Mouse (Mus musculus) midbrain, postnatal 0 days (tissue): ENCODE results near the gene Cdkl2. TPM values are rescaled to one million over a fixed set of nuclear protein-coding genes. Genes with fewer than 3 reads are reported as not detected.

ENCODE experiments used
- ATAC-seq: fragments of 200-750 bp; cut with Nextera tagmentation; 2 replicates; pipeline ENCODE4 v1.8.0; 2017; ENCODE audit warnings: moderate number of reproducible peaks, mild to moderate bottlenecking, moderate TSS enrichment, moderate library complexity; ENCODE audit not compliant: low FRiP score
- DNase-seq: peaks from one replicate; pipeline ENCODE4 v3.0.0-alpha.2; 2015; ENCODE audit warnings: low spot score
- H3K27ac ChIP-seq: fragments of 300-500 bp; sonication (generic); 2 replicates; pipeline ENCODE4 v1.5.1; 2014; ENCODE audit warnings: low read depth, mild to moderate bottlenecking, low read length, mixed read lengths
- H3K27me3 ChIP-seq: fragments of 300-500 bp; sonication (generic); 2 replicates; pipeline ENCODE4 v1.6.1; 2014; ENCODE audit warnings: low read length, control low read depth, mixed read lengths; ENCODE audit not compliant: insufficient read depth
- H3K36me3 ChIP-seq: fragments of 300-500 bp; sonication (generic); 2 replicates; pipeline ENCODE4 v1.6.1; 2014; ENCODE audit warnings: low read length, control low read depth, mixed read lengths; ENCODE audit not compliant: insufficient read depth
- H3K4me1 ChIP-seq: fragments of 300-500 bp; sonication (generic); 2 replicates; pipeline ENCODE4 v1.6.1; 2014; ENCODE audit warnings: mild to moderate bottlenecking, control low read depth, antibody characterized with exemption, low read length, mixed read lengths; ENCODE audit not compliant: insufficient read depth
- H3K4me2 ChIP-seq: fragments of 300-500 bp; sonication (generic); 2 replicates; pipeline ENCODE4 v1.6.1; 2014; ENCODE audit warnings: low read depth, mild to moderate bottlenecking, low read length, mixed read lengths; ENCODE audit not compliant: poor library complexity, severe bottlenecking
- H3K4me3 ChIP-seq: fragments of 300-500 bp; sonication (generic); 2 replicates; pipeline ENCODE4 v1.5.1; 2014; ENCODE audit warnings: low read depth, mild to moderate bottlenecking, low read length, moderate library complexity
- H3K9ac ChIP-seq: fragments of 300-500 bp; sonication (generic); replicated peaks from 2 replicates; pipeline ENCODE4 v1.6.1; 2014; ENCODE audit warnings: mild to moderate bottlenecking, low read length, moderate library complexity, mixed read lengths; ENCODE audit not compliant: poor library complexity, severe bottlenecking
- H3K9me3 ChIP-seq: fragments of 300-500 bp; sonication (generic); 2 replicates; pipeline ENCODE4 v1.6.1; 2016; ENCODE audit warnings: low read length, control low read depth
- CTCF ChIP-seq: IDR thresholded peaks from 2 replicates; pipeline ENCODE4 v1.5.1; 2016; ENCODE audit warnings: antibody characterized with exemption, mild to moderate bottlenecking
- WGBS: fragments of 180-500 bp; shearing (Covaris S2); extraction: QIAGEN DNeasy Blood & Tissue Kit; methylation state at CpG from one replicate; pipeline ENCODE4 v1.1.7; 2014; 5-methylcytosine and 5-hydroxymethylcytosine counted together
- polyA plus RNA-seq: library from polyadenylated mRNA; unstranded; fragments of >200 nt; fragmentation: Nextera tagmentation; extraction: Ambion mirVana; gene quantifications from 2 replicates; pipeline ENCODE4 v1.2.1, GENCODE M21; 2015
- total RNA-seq: library from RNA; depleted of rRNA; stranded (reverse); fragments of >200 nt; gene quantifications from 2 replicates; pipeline ENCODE4 v1.2.3, GENCODE M21; 2014

The Cdkl2 gene
- total and polyA plus RNA-seq, 2 experiments from 2014 or later, result 20.3 to 33.8 TPM

DNA sequence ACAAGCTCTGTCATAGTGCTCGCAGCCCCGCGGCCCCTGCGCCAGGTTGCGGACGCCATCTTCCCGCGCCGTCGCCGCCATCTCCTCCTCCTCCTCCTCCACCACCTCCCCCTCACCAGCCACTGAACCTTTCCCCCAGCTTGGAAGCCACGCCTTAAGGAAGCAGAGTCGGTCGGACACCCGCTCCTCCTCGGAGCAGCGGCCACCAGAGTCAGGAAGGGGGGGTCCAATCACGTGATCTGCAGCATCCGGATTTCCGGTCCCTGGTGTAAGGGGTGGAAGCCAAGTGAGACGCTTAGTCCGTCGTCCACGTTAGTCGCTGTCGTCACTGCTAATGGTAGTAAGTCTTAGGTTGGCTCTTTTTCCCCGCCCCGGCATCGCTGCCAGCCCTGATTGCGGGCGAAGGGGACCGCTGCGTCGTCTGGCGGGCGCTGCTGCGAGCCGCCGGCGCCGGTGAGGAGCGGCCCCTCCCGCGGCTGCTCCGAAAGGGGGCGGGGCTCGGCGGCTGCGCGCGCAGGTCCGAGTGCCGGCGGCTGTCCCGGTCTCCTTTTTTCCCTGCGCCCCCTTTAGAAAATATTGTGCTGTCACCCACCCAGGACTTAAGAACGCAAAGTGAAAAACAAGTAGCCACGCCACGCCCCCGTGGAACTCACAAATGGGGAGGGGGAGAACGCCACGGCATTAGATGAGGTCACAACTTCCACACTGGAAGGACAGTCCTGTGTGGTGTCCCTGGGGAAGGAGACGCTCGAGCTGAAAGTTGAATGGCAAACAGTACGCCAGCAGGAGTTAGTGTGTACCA is 80.8 kb downstream of the Cdkl2 start, which contains the start of gene Rchy1:
Gene Rchy1 (minus strand): TSS at position 430 of the 802 bp plus-strand sequence.
- Histone ChIP-seq H3K4me2 (peak within 1 kb of the TSS; percentile 61), H3K9me3 (no peaks in the 10 kb centered on the region), H3K27ac (peak within 1 kb of the TSS; percentile 97), H3K36me3 (no peaks in the 10 kb centered on the region), H3K4me1 (peaks cover 6% of the 10 kb centered on the region; the same call in 1 of the 2 replicates), H3K27me3 (no peaks in the 10 kb centered on the region), H3K9ac (peak within 1 kb of the TSS; percentile 70), H3K4me3 (peak within 1 kb of the TSS; percentile 68)
- under 1% methylated on average over 65 of the region's 65 CpGs for WGBS
- TF ChIP-seq CTCF, result peak; percentile 60
- peak; percentile 97 for ATAC-seq
- peak; percentile 96 for DNase-seq

DNA sequence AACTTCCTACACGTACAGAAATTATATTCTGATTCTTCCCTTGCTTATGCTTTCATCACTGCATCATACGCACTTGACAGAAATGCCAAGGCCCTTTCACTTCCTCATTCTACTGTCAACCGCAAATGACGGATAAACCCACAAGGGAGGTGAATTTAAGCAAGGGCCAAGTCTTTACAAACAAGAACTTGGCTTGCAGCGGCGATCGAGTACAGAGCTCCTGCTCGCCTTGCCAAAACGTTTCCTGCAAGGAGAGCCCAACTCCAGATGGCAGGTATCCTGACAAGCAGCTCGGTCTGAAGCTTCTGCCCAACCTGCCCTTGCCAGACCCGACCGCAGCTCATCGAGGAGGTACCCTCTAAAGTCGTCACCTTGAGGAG is 81.4 kb downstream of the Cdkl2 start:
- Histone ChIP-seq H3K4me1 (peaks cover 6% of the 10 kb centered on the region; the same call in 1 of the 2 replicates), H3K4me2 (peak overlapping the region; percentile 61), H3K27ac (peak overlapping the region; percentile 97), H3K4me3 (peak overlapping the region; percentile 68), H3K27me3 (no peaks in the 10 kb centered on the region), H3K36me3 (peaks cover 2% of the 10 kb centered on the region), H3K9me3 (no peaks in the 10 kb centered on the region), H3K9ac (peak overlapping the region; percentile 70)
- WGBS, result under 1% methylated on average over 14 of the region's 14 CpGs
- no peak for TF ChIP-seq CTCF
- DNase-seq (peak; percentile 66), ATAC-seq (no peak)

DNA sequence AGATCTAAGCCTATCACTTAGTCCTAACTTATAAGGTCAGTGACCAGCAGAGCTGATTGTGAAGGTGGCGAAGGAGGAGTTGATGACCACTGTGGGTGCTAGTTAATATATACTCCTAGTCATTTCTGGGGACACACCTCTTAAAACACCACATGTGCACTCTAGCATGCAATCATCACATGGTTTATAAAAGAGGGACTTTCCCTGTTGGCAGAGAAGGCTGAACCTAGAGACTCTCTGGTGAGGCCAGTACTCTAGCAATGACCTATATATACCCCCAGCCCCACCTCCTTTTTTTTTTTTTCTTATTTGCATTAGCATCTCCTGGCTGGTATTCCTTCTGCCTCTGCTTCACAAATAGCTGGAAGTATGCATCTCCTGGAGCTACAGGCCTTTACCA is 82.3 kb downstream of the Cdkl2 start:
- peaks cover 6% of the 10 kb centered on the region; the same call in 1 of the 2 replicates for H3K4me1 ChIP-seq
- no peak overlapping the region for H3K9ac ChIP-seq
- H3K4me2 ChIP-seq, result peak overlapping the region; percentile 61
- H3K27ac ChIP-seq, result no peak overlapping the region
- no peak for DNase-seq
- no peak for TF ChIP-seq CTCF
- peak overlapping the region; percentile 68 for H3K4me3 ChIP-seq
- H3K9me3 ChIP-seq, result no peaks in the 10 kb centered on the region
- WGBS, result 91% methylated on average over 1 of the region's 1 CpGs
- peaks cover 7% of the 10 kb centered on the region for H3K36me3 ChIP-seq
- no peaks in the 10 kb centered on the region for H3K27me3 ChIP-seq
- no peak for ATAC-seq

DNA sequence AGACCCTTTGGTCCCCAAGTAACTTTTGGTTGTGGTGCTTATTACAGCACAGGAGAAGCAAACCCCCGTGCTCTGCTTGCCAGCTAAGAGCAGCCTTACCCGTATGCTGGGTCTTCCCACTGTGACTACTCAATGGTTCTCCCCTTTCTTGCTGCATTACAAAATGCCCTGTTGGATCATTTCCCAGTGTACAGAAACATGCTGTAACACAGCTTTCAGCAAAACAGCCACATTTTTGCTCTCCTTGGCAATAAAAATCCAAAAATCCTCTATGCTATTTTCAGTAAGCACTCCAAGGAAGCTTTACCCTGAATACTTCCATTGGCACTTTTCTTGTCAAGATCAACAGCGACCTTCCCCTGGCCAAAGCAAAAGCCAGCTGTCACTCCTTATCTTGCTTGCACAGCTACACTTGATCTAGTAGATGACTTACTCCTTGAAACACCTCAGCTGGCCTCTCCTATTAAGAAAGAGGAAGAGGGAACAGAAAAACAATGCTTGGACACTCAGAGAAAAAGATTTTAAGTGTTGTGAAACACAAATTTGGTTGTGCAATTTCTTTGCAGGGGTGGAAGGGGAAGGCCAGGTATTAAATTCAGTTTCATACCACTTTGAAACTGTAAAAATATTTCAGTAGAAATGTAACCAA is 83.0 kb downstream of the Cdkl2 start:
- peaks cover 6% of the 10 kb centered on the region; the same call in 1 of the 2 replicates for H3K4me1 ChIP-seq
- TF ChIP-seq CTCF, result no peak
- H3K4me2 ChIP-seq, result peak overlapping the region; percentile 61
- peak overlapping the region; percentile 68 for H3K4me3 ChIP-seq
- H3K9ac ChIP-seq, result peak overlapping the region; percentile 33; the same call in 1 of the 2 replicates
- no peak for DNase-seq
- no peak overlapping the region for H3K27ac ChIP-seq
- no peaks in the 10 kb centered on the region for H3K27me3 ChIP-seq
- peaks cover 7% of the 10 kb centered on the region for H3K36me3 ChIP-seq
- no peak for ATAC-seq
- 72% methylated on average over 3 of the region's 3 CpGs for WGBS
- H3K9me3 ChIP-seq, result no peaks in the 10 kb centered on the region

DNA sequence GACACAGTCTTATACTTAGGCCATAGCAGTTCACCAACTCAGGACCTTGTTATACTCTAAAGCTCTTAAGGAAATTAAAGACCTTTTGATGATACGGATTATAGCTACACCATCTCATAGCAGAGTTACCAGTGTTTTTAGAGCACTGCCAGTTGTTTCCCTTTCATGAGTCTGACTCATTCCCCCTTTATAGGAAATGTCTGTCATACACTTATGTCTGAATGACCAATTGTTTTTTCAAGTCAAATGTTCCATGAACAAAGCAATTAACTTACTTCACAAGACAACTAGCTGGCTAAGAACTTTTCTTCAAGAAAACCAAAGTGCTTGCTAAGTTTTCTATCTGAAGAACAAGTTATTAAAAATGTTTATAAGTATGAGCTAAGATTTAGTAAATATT is 83.7 kb downstream of the Cdkl2 start:
- Histone ChIP-seq H3K4me2 (0 out of 2 replicates have a peak overlapping the region, but pooled peaks have one; percentile 61), H3K36me3 (peaks cover 7% of the 10 kb centered on the region), H3K4me1 (peaks cover 6% of the 10 kb centered on the region; the same call in 1 of the 2 replicates), H3K4me3 (no peak overlapping the region), H3K9me3 (no peaks in the 10 kb centered on the region), H3K27me3 (no peaks in the 10 kb centered on the region), H3K9ac (no peak overlapping the region), H3K27ac (no peak overlapping the region)
- ATAC-seq, result no peak
- WGBS, result 91% methylated on average over 1 of the region's 1 CpGs
- no peak for DNase-seq
- no peak for TF ChIP-seq CTCF

DNA sequence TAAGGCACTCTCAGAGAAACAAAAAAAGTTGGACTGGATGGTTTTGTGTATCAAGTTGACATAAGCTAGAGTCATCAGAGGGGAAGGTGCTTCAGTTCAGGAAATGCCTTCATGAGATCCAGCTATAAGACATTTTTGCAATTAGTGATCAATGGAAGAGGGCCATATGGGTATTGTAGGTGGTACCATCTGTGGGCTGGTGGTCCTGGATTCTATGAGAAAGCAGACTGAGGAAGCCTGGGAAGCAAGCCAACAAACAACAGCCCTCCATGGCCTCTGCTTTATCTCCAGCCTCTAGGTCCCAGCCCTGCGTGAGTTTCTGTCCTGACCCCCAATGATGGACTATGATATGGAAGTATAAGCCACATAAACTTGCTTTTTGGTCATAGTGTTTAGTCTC is 84.6 kb downstream of the Cdkl2 start:
- TF ChIP-seq CTCF, result no peak
- Histone ChIP-seq H3K9ac (no peak overlapping the region), H3K4me2 (no peak overlapping the region), H3K4me1 (peaks cover 6% of the 10 kb centered on the region; the same call in 1 of the 2 replicates), H3K27ac (no peak overlapping the region), H3K9me3 (no peaks in the 10 kb centered on the region), H3K4me3 (no peak overlapping the region), H3K36me3 (peaks cover 10% of the 10 kb centered on the region), H3K27me3 (no peaks in the 10 kb centered on the region)
- WGBS, result 93% methylated on average over 1 of the region's 1 CpGs
- DNase-seq (no peak), ATAC-seq (no peak)
